Mouse (Mus musculus): ENCODE measurements around the gene Cuedc1. TPM values are rescaled to one million over a fixed set of nuclear protein-coding genes. Genes with fewer than 3 reads are reported as not detected.

Gene Cuedc1
- polyA plus RNA-seq, 1 experiment = 15.5 TPM

- Histone ChIP-seq H3K36me3 (ENCODE audit: control insufficient read depth, insufficient read depth, low read length) (no peaks in the 10 kb centered on the region), H3K27ac (ENCODE audit: control insufficient read depth, insufficient read depth, low read length) (no peak overlapping the region), H3K4me1 (replicated peaks; ENCODE audit: control insufficient read depth, insufficient read depth, low read length) (peaks cover 24% of the 10 kb centered on the region), H3K27me3 (ENCODE audit: control insufficient read depth, insufficient read depth, low read length) (no peaks in the 10 kb centered on the region), H3K4me3 (ENCODE audit: control insufficient read depth, insufficient read depth, low read length) (no peak overlapping the region)
- no peak for DNase-seq
- WGBS = 76% methylated on average over 4 of the region's 4 CpGs
- TF ChIP-seq POLR2A (IDR thresholded peaks at IDR 0.05; ENCODE audit: control insufficient read depth, extremely low read depth, insufficient read depth, low read length, poor library complexity) = no peak
- no peak for TF ChIP-seq CTCF (IDR thresholded peaks at IDR 0.05; ENCODE audit: borderline replicate concordance, control insufficient read depth, extremely low read depth, insufficient read depth, low read length, poor library complexity)
Observed at GRCm38 (mm10) chr11:88162740-88163139, 64.9 kb downstream of the Cuedc1 start.

DNA sequence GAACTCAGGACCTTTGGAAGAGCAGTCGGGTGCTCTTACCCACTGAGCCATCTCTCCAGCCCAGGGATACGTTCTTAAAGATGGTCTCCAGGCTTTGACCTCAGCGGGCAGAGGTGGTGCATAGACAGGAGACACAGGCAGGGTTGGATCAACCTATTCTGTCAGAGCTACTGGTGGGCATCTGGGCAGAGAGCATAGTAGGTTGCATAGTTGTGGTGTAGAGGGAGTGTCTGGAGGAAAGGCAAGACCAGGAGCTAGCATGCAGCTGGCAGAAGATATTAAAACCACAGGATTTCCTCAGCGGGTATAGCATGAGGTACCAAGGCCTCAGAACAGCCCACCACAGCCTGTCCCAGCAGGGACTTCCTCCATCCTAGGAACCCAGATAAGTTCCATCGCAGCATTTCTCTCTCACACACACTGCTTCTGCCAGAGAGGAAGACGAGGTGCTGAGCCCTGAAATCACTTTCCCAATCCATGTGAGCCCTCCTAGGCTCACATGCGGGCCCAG lies 66.4 kb downstream of the Cuedc1 start:
- H3K27me3 ChIP-seq (ENCODE audit: control insufficient read depth, insufficient read depth, low read length) = no peaks in the 10 kb centered on the region
- WGBS = 17% methylated on average over 7 of the region's 7 CpGs
- peaks cover 24% of the 10 kb centered on the region for H3K4me1 ChIP-seq (replicated peaks; ENCODE audit: control insufficient read depth, insufficient read depth, low read length)
- H3K36me3 ChIP-seq (ENCODE audit: control insufficient read depth, insufficient read depth, low read length) = no peaks in the 10 kb centered on the region
- no peak overlapping the region for H3K27ac ChIP-seq (ENCODE audit: control insufficient read depth, insufficient read depth, low read length)
- peak; percentile 21 for DNase-seq
- no peak for TF ChIP-seq CTCF (IDR thresholded peaks at IDR 0.05; ENCODE audit: borderline replicate concordance, control insufficient read depth, extremely low read depth, insufficient read depth, low read length, poor library complexity)
- no peak for TF ChIP-seq POLR2A (IDR thresholded peaks at IDR 0.05; ENCODE audit: control insufficient read depth, extremely low read depth, insufficient read depth, low read length, poor library complexity)
- H3K4me3 ChIP-seq (ENCODE audit: control insufficient read depth, insufficient read depth, low read length) = no peak overlapping the region

DNA sequence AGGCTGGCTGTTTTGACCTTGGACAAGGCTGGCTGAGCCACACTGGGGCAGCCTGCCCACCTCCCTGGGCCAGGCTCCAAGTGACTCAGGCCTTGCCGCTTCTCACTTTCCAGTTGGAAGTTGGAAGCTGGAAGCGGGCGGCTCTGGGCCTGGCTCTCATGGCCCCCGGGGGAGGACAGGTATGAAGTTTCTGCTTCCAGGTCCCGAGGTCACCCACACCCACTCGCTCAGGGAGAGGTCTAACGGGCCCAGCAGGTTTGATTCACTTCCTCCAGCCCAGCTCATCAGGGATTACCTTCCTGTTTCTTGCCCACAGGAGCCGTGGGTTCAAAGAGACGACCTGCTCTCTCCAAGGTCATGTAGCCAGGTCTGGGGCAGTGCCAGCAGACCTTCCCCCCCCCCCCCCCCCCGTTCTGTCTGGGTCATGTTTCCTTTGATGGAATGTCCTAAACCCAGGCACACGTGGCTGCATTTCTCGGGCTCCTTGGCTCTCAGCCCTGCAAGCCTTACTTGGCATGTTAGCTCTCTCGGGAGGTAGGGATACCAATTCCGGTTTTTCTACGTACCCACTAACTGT lies 67.0 kb downstream of the Cuedc1 start:
- H3K4me3 ChIP-seq (ENCODE audit: control insufficient read depth, insufficient read depth, low read length) = no peak overlapping the region
- TF ChIP-seq POLR2A (IDR thresholded peaks at IDR 0.05; ENCODE audit: control insufficient read depth, extremely low read depth, insufficient read depth, low read length, poor library complexity) (no peak), CTCF (IDR thresholded peaks at IDR 0.05; ENCODE audit: borderline replicate concordance, control insufficient read depth, extremely low read depth, insufficient read depth, low read length, poor library complexity) (no peak)
- no peak for DNase-seq
- H3K27ac ChIP-seq (ENCODE audit: control insufficient read depth, insufficient read depth, low read length) = no peak overlapping the region
- WGBS = 13% methylated on average over 15 of the region's 15 CpGs
- no peaks in the 10 kb centered on the region for H3K27me3 ChIP-seq (ENCODE audit: control insufficient read depth, insufficient read depth, low read length)
- peaks cover 24% of the 10 kb centered on the region for H3K4me1 ChIP-seq (replicated peaks; ENCODE audit: control insufficient read depth, insufficient read depth, low read length)
- no peaks in the 10 kb centered on the region for H3K36me3 ChIP-seq (ENCODE audit: control insufficient read depth, insufficient read depth, low read length)

DNA sequence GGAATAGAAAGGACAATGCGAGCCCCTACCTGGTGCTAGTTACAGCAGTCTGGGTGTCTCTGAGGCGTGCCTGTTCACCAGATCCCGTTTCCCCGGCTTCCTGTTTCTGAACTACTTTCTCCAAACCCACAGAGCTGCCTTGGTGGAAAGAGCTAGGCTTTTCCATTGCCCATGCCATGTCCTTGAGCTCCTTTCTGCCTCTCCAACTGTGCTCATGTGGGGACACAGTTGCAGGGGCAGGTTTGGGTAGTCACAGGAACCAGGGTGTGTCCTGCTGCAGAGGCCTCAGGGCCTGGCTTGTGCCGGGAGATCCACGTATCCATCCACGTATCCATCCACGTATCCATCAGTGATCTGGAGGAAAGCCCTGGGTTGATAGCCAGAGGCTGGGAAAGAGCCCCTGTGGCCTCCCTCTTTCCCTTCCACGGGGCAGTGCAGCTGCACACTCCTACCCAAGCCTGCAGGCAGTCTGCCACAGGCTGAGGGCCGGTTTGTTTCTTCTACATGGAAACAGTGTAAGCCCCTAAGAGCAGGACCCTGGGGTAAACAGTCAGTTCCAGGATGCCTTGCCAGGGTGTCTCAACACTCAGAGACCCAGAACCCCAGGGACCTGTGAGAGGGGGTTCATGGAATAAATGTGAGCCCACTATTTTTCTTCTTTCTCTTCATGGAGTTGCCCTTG lies 68.0 kb downstream of the Cuedc1 start:
- no peak for DNase-seq
- TF ChIP-seq CTCF (IDR thresholded peaks at IDR 0.05; ENCODE audit: borderline replicate concordance, control insufficient read depth, extremely low read depth, insufficient read depth, low read length, poor library complexity) (no peak), POLR2A (IDR thresholded peaks at IDR 0.05; ENCODE audit: control insufficient read depth, extremely low read depth, insufficient read depth, low read length, poor library complexity) (no peak)
- WGBS = 55% methylated on average over 10 of the region's 10 CpGs
- Histone ChIP-seq H3K27ac (ENCODE audit: control insufficient read depth, insufficient read depth, low read length) (no peak overlapping the region), H3K4me3 (ENCODE audit: control insufficient read depth, insufficient read depth, low read length) (no peak overlapping the region), H3K4me1 (replicated peaks; ENCODE audit: control insufficient read depth, insufficient read depth, low read length) (peaks cover 24% of the 10 kb centered on the region), H3K36me3 (ENCODE audit: control insufficient read depth, insufficient read depth, low read length) (no peaks in the 10 kb centered on the region), H3K27me3 (ENCODE audit: control insufficient read depth, insufficient read depth, low read length) (no peaks in the 10 kb centered on the region)

DNA sequence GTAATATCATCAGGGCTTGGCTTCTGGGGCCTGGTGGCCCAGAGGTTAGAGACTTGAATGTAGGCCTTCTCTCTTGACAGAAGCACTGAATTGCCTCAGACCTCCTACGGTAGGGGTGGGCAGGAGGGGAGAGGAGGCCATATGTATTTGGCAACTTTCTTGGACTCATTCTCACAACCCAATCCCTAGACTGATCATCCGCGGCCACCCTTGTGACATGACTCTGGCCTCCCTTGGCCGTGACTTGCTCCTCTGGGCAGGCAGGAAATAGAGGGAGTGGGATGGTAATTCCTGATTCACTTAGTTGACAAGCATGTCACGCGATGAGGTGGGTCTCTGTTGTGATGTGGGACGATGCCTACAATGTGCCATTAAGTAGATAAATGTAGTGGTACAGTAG lies 68.6 kb downstream of the Cuedc1 start:
- no peak for TF ChIP-seq CTCF (IDR thresholded peaks at IDR 0.05; ENCODE audit: borderline replicate concordance, control insufficient read depth, extremely low read depth, insufficient read depth, low read length, poor library complexity)
- TF ChIP-seq POLR2A (IDR thresholded peaks at IDR 0.05; ENCODE audit: control insufficient read depth, extremely low read depth, insufficient read depth, low read length, poor library complexity) = no peak
- no peaks in the 10 kb centered on the region for H3K27me3 ChIP-seq (ENCODE audit: control insufficient read depth, insufficient read depth, low read length)
- peaks cover 20% of the 10 kb centered on the region for H3K4me1 ChIP-seq (replicated peaks; ENCODE audit: control insufficient read depth, insufficient read depth, low read length)
- DNase-seq = no peak
- WGBS = 95% methylated on average over 7 of the region's 7 CpGs
- no peak overlapping the region for H3K27ac ChIP-seq (ENCODE audit: control insufficient read depth, insufficient read depth, low read length)
- no peak overlapping the region for H3K4me3 ChIP-seq (ENCODE audit: control insufficient read depth, insufficient read depth, low read length)
- no peaks in the 10 kb centered on the region for H3K36me3 ChIP-seq (ENCODE audit: control insufficient read depth, insufficient read depth, low read length)

GRCm38 (mm10) chr11:88168611-88169010 lies 70.8 kb downstream of the Cuedc1 start:
- H3K4me1 ChIP-seq (replicated peaks; ENCODE audit: control insufficient read depth, insufficient read depth, low read length) = peaks cover 14% of the 10 kb centered on the region
- 89% methylated on average over 3 of the region's 3 CpGs for WGBS
- H3K4me3 ChIP-seq (ENCODE audit: control insufficient read depth, insufficient read depth, low read length) = no peak overlapping the region
- TF ChIP-seq CTCF (IDR thresholded peaks at IDR 0.05; ENCODE audit: borderline replicate concordance, control insufficient read depth, extremely low read depth, insufficient read depth, low read length, poor library complexity) = no peak
- no peak for TF ChIP-seq POLR2A (IDR thresholded peaks at IDR 0.05; ENCODE audit: control insufficient read depth, extremely low read depth, insufficient read depth, low read length, poor library complexity)
- no peaks in the 10 kb centered on the region for H3K36me3 ChIP-seq (ENCODE audit: control insufficient read depth, insufficient read depth, low read length)
- DNase-seq = no peak
- H3K27ac ChIP-seq (ENCODE audit: control insufficient read depth, insufficient read depth, low read length) = no peak overlapping the region
- H3K27me3 ChIP-seq (ENCODE audit: control insufficient read depth, insufficient read depth, low read length) = no peaks in the 10 kb centered on the region

Data from thymus, adult 2 months (tissue).